In genomic region chr11:51398084-51398483, GRCm38 (mm10) we compare ENCODE assay signal across 17 mouse cellular contexts.
"Had no signal": no experiment of that assay in that cellular context is flagged by ENCODE, and none has a peak within 500 bp of the region (broad histone marks: within the 10 kb centered on the region; RNA-seq: fewer than 3 reads in every experiment).

No protein-coding gene starts in this region.

- H3K4me1 ChIP-seq: megakaryocyte, embryonic 14.5 days; midbrain, embryonic 15.5 days; neural tube, embryonic 13.5 days had no signal

- H3K9me3 ChIP-seq: limb, embryonic 12.5 days; liver, embryonic 13.5 days; midbrain, embryonic 15.5 days; neural tube, embryonic 13.5 days had no signal

- H3K9ac ChIP-seq: limb, embryonic 12.5 days; liver, embryonic 13.5 days; liver, postnatal 0 days; midbrain, embryonic 15.5 days; neural tube, embryonic 13.5 days had no signal

- H3K4me2 ChIP-seq: limb, embryonic 12.5 days; liver, embryonic 13.5 days; midbrain, embryonic 11.5 days; midbrain, embryonic 15.5 days; neural tube, embryonic 13.5 days had no signal

- DNase-seq: kidney, adult 11 months; kidney, adult 9 months; kidney, postnatal 36 days; layer of hippocampus, adult 9-11 months; layer of hippocampus, postnatal 36 days; liver; liver, embryonic 13.5 days; liver, postnatal 0 days; retina, postnatal 1 day; thymus, postnatal 4 days had no signal

- H3K27me3 ChIP-seq: limb, embryonic 12.5 days; midbrain, embryonic 15.5 days; neural tube, embryonic 13.5 days had no signal

- H3K4me3 ChIP-seq: limb, embryonic 12.5 days; liver, embryonic 13.5 days; megakaryocyte, embryonic 14.5 days; midbrain, embryonic 15.5 days; neural tube, embryonic 13.5 days had no signal

- H3K36me3 ChIP-seq: limb, embryonic 12.5 days; liver, embryonic 13.5 days; midbrain, embryonic 15.5 days; neural tube, embryonic 13.5 days had no signal

- ATAC-seq: liver, postnatal 0 days; midbrain, embryonic 15.5 days had no signal

- H3K27ac ChIP-seq: kidney, postnatal 0 days; limb, embryonic 12.5 days; liver, embryonic 13.5 days; macrophage; midbrain, embryonic 15.5 days; neural tube, embryonic 13.5 days had no signal
